Mouse (Mus musculus) MEL (cell line): ENCODE results near the gene Spock1. TPM values are rescaled to one million over a fixed set of nuclear protein-coding genes. Genes with fewer than 3 reads are reported as not detected.

ENCODE experiments used
- DNase-seq: peaks from one replicate; pipeline ENCODE4 v3.0.0; 2011; ENCODE audit warnings: low read depth, low spot score
- H3K27ac ChIP-seq: 2 replicates; pipeline ENCODE4 v1.5.1; 2012; ENCODE audit warnings: low read depth, mild to moderate bottlenecking, control low read depth, low read length, moderate library complexity; ENCODE audit not compliant: control insufficient read depth
- H3K27me3 ChIP-seq, 2 experiments: fragments of 150-350 bp in 1 of 2; sonication (generic) in 1 of 2; 2 replicates each; pipeline ENCODE4 v1.6.1; 2012; ENCODE audit warnings: low read length in 2 of 2, mild to moderate bottlenecking in 2 of 2, improper control_type of control experiment in 1 of 2, moderate library complexity in 1 of 2; ENCODE audit not compliant: insufficient read depth in 2 of 2, control insufficient read depth in 1 of 2
- H3K36me3 ChIP-seq, 2 experiments: 2 replicates each; pipeline ENCODE4 v1.6.1; 2012 to 2014; ENCODE audit warnings: low read length in 2 of 2, improper control_type of control experiment in 1 of 2, inconsistent platforms in 1 of 2, mild to moderate bottlenecking in 1 of 2; ENCODE audit not compliant: insufficient read depth in 2 of 2, control insufficient read depth in 1 of 2
- H3K4me1 ChIP-seq, 2 experiments: fragments of 150-350 bp in 1 of 2; sonication (generic) in 1 of 2; 2 replicates each; pipeline ENCODE4 v1.6.1; 2012; ENCODE audit warnings: low read length in 2 of 2, improper control_type of control experiment in 1 of 2, mild to moderate bottlenecking in 1 of 2; ENCODE audit not compliant: insufficient read depth in 2 of 2, control insufficient read depth in 1 of 2
- H3K4me3 ChIP-seq, 2 experiments: fragments of 150-350 bp in 1 of 2; sonication (generic) in 1 of 2; 2 replicates each; pipeline ENCODE4 v1.5.1; 2012; ENCODE audit warnings: low read depth in 2 of 2, low read length in 2 of 2, mild to moderate bottlenecking in 2 of 2, moderate library complexity in 2 of 2, control low read depth in 1 of 2, improper control_type of control experiment in 1 of 2; ENCODE audit not compliant: control insufficient read depth in 1 of 2, insufficient read depth in 1 of 2
- H3K79me2 ChIP-seq: 2 replicates; pipeline ENCODE4 v1.6.1; 2012; ENCODE audit warnings: mild to moderate bottlenecking, low read length, moderate library complexity; ENCODE audit not compliant: control insufficient read depth, poor library complexity, insufficient read depth
- H3K9ac ChIP-seq: 2 replicates; pipeline ENCODE4 v1.6.1; 2012; ENCODE audit warnings: low read depth, mild to moderate bottlenecking, control low read depth, low read length, moderate library complexity; ENCODE audit not compliant: control insufficient read depth, poor library complexity, severe bottlenecking
- H3K9me3 ChIP-seq: fragments of 150-350 bp; sonication (generic); replicated peaks from 2 replicates; pipeline ENCODE4 v1.6.1; 2012; ENCODE audit warnings: mild to moderate bottlenecking, low read length, improper control_type of control experiment, moderate library complexity; ENCODE audit not compliant: insufficient read depth
- BHLHE40 ChIP-seq: IDR thresholded peaks from 2 replicates; pipeline ENCODE4 v1.6.1; 2012; ENCODE audit warnings: low read depth, mild to moderate bottlenecking, inconsistent platforms, low read length, improper control_type of control experiment, borderline replicate concordance
- CHD1 ChIP-seq: IDR thresholded peaks from 2 replicates; pipeline ENCODE4 v1.6.1; 2012; ENCODE audit warnings: low read depth, mild to moderate bottlenecking, inconsistent platforms, low read length, improper control_type of control experiment
- CHD2 ChIP-seq: IDR thresholded peaks from 2 replicates; pipeline ENCODE4 v1.6.1; 2011; ENCODE audit warnings: low read length, improper control_type of control experiment
- ELF1 ChIP-seq: IDR thresholded peaks from 2 replicates; pipeline ENCODE4 v1.6.1; 2014; ENCODE audit warnings: low read depth, mild to moderate bottlenecking, inconsistent platforms, low read length, improper control_type of control experiment, moderate library complexity
- EP300 ChIP-seq, 2 experiments: IDR thresholded peaks; 2 replicates each; pipeline ENCODE4 v1.6.1; 2011; ENCODE audit warnings: improper control_type of control experiment in 2 of 2, low read length in 2 of 2, low read depth in 1 of 2, mild to moderate bottlenecking in 1 of 2
- GABPA ChIP-seq: IDR thresholded peaks from 2 replicates; pipeline ENCODE4 v1.6.1; 2012; ENCODE audit warnings: low read depth, mild to moderate bottlenecking, inconsistent platforms, low read length, improper control_type of control experiment, moderate library complexity
- GATA1 ChIP-seq: IDR thresholded peaks from 2 replicates; pipeline ENCODE4 v1.6.1; 2011; ENCODE audit warnings: low read depth, low read length, improper control_type of control experiment
- HCFC1 ChIP-seq: IDR thresholded peaks from 2 replicates; pipeline ENCODE4 v1.6.1; 2012; ENCODE audit warnings: low read depth, mild to moderate bottlenecking, inconsistent platforms, low read length, improper control_type of control experiment, moderate library complexity
- MAFK ChIP-seq: IDR thresholded peaks from 2 replicates; pipeline ENCODE4 v1.6.1; 2011; ENCODE audit warnings: low read depth, mild to moderate bottlenecking, low read length, improper control_type of control experiment, borderline replicate concordance
- MAZ ChIP-seq: IDR thresholded peaks from 2 replicates; pipeline ENCODE4 v1.6.1; 2012; ENCODE audit warnings: low read depth, mild to moderate bottlenecking, inconsistent platforms, low read length, improper control_type of control experiment
- MEF2A ChIP-seq: IDR thresholded peaks from 2 replicates; pipeline ENCODE4 v1.6.1; 2014; ENCODE audit warnings: low read depth, mild to moderate bottlenecking, inconsistent platforms, low read length, improper control_type of control experiment; ENCODE audit not compliant: poor library complexity, insufficient replicate concordance, severe bottlenecking; ENCODE audit errors: extremely low read depth
- MYB ChIP-seq: IDR thresholded peaks from 2 replicates; pipeline ENCODE4 v1.6.1; 2011; ENCODE audit warnings: mild to moderate bottlenecking, low read depth, low read length, improper control_type of control experiment
- NELFE ChIP-seq: IDR thresholded peaks from 2 replicates; pipeline ENCODE4 v1.6.1; 2011; ENCODE audit warnings: low read depth, low read length, improper control_type of control experiment
- POLR2A ChIP-seq, 2 experiments: IDR thresholded peaks; 2 replicates each; pipeline ENCODE4 v1.6.1; 2011 to 2012; ENCODE audit warnings: low read length in 2 of 2, mild to moderate bottlenecking in 2 of 2, control low read depth in 1 of 2, improper control_type of control experiment in 1 of 2, low read depth in 1 of 2, moderate library complexity in 1 of 2; ENCODE audit not compliant: control insufficient read depth in 1 of 2, insufficient read depth in 1 of 2, poor library complexity in 1 of 2
- POLR2AphosphoS2 ChIP-seq: IDR thresholded peaks from 2 replicates; pipeline ENCODE4 v1.6.1; 2011; ENCODE audit warnings: low read length, improper control_type of control experiment
- POLR2AphosphoS5 ChIP-seq: IDR thresholded peaks from 2 replicates; pipeline ENCODE4 v1.6.1; 2012; ENCODE audit warnings: low read depth, borderline replicate concordance, mild to moderate bottlenecking, inconsistent platforms, low read length, moderate library complexity, mixed read lengths
- RAD21 ChIP-seq: IDR thresholded peaks from 2 replicates; pipeline ENCODE4 v1.6.1; 2011; ENCODE audit warnings: mild to moderate bottlenecking, low read depth, low read length, improper control_type of control experiment
- SIN3A ChIP-seq: IDR thresholded peaks from 2 replicates; pipeline ENCODE4 v1.6.1; 2012; ENCODE audit warnings: low read length, improper control_type of control experiment, inconsistent platforms
- TBP ChIP-seq: IDR thresholded peaks from 2 replicates; pipeline ENCODE4 v1.8.0; 2011; ENCODE audit warnings: low read depth, low read length, improper control_type of control experiment
- UBTF ChIP-seq: IDR thresholded peaks from 2 replicates; pipeline ENCODE4 v1.6.1; 2012; ENCODE audit warnings: low read depth, mild to moderate bottlenecking, inconsistent platforms, low read length, improper control_type of control experiment, moderate library complexity, borderline replicate concordance; ENCODE audit not compliant: insufficient read depth
- USF1 ChIP-seq: IDR thresholded peaks from 2 replicates; pipeline ENCODE4 v1.6.1; 2014; ENCODE audit warnings: low read depth, mild to moderate bottlenecking, inconsistent platforms, low read length, improper control_type of control experiment, moderate library complexity
- USF2 ChIP-seq, 2 experiments: IDR thresholded peaks; 2 replicates each; pipeline ENCODE4 v1.6.1; 2011 to 2012; ENCODE audit warnings: improper control_type of control experiment in 2 of 2, low read length in 2 of 2, borderline replicate concordance in 1 of 2, inconsistent platforms in 1 of 2, low read depth in 1 of 2, mild to moderate bottlenecking in 1 of 2; ENCODE audit not compliant: insufficient read depth in 1 of 2
- ZC3H11A ChIP-seq: IDR thresholded peaks from 2 replicates; pipeline ENCODE4 v1.6.1; 2012; ENCODE audit warnings: low read depth, mild to moderate bottlenecking, inconsistent platforms, low read length, improper control_type of control experiment
- ZKSCAN1 ChIP-seq: IDR thresholded peaks from 2 replicates; pipeline ENCODE4 v1.6.1; 2012; ENCODE audit warnings: low read depth, mild to moderate bottlenecking, inconsistent platforms, low read length, improper control_type of control experiment, moderate library complexity
- ZNF384 ChIP-seq: IDR thresholded peaks from 2 replicates; pipeline ENCODE4 v1.6.1; 2012; ENCODE audit warnings: low read depth, mild to moderate bottlenecking, inconsistent platforms, low read length, improper control_type of control experiment
- polyA plus RNA-seq, 2 experiments: library from polyadenylated mRNA; stranded (reverse) in 1 of 2; unstranded in 1 of 2; fragments of >175 nt in 1 of 2; fragments of >200 nt in 1 of 2; gene quantifications; 2 replicates each; pipeline versions ENCODE4 v1.2.1 to v1.2.4; 2012; ENCODE audit warnings: low replicate concordance in 2 of 2, low read depth in 1 of 2; ENCODE audit not compliant: insufficient read length in 2 of 2, insufficient read depth in 1 of 2, missing spikeins in 1 of 2
- total RNA-seq: library from RNA; depleted of rRNA; stranded (reverse); fragments of 300-350 nt; gene quantifications from 2 replicates; pipeline ENCODE4 v1.2.3, GENCODE M21; 2012

Gene Spock1
- total and polyA plus RNA-seq, 3 experiments: not detected

GRCm38 (mm10) chr13:57484426-57485168 lies 423.5 kb downstream of the Spock1 start:
- H3K4me3 ChIP-seq: no peak overlapping the region
- no peaks in the 10 kb centered on the region for H3K4me1 ChIP-seq
- H3K9me3 ChIP-seq: no peaks in the 10 kb centered on the region; the same call in 1 of the 2 replicates
- H3K36me3 ChIP-seq: no peaks in the 10 kb centered on the region
- H3K9ac ChIP-seq: no peak overlapping the region
- no peak overlapping the region for H3K27ac ChIP-seq
- no peaks in the 10 kb centered on the region for H3K79me2 ChIP-seq
- no peak for TF ChIP-seq BHLHE40
- no peak for TF ChIP-seq GABPA
- no peak for TF ChIP-seq USF2 (IDR thresholded peaks at IDR 0.05; ENCODE audit: borderline replicate concordance in 1 of 2, insufficient read depth in 1 of 2, low read depth in 1 of 2, low read length in 2 of 2)
- no peak for TF ChIP-seq MAFK
- no peak for TF ChIP-seq HCFC1
- no peak for TF ChIP-seq POLR2AphosphoS5
- no peak for TF ChIP-seq CHD1
- no peak for TF ChIP-seq POLR2A (IDR thresholded peaks at IDR 0.05; ENCODE audit: control insufficient read depth in 1 of 2, insufficient read depth in 1 of 2, low read depth in 1 of 2, low read length in 2 of 2, poor library complexity in 1 of 2)
- no peak for TF ChIP-seq USF1
- TF ChIP-seq GATA1: no peak
- TF ChIP-seq CHD2: no peak
- TF ChIP-seq RAD21: no peak
- TF ChIP-seq ZNF384: no peak
- H3K27me3 ChIP-seq: no peaks in the 10 kb centered on the region
- DNase-seq: no peak

DNA sequence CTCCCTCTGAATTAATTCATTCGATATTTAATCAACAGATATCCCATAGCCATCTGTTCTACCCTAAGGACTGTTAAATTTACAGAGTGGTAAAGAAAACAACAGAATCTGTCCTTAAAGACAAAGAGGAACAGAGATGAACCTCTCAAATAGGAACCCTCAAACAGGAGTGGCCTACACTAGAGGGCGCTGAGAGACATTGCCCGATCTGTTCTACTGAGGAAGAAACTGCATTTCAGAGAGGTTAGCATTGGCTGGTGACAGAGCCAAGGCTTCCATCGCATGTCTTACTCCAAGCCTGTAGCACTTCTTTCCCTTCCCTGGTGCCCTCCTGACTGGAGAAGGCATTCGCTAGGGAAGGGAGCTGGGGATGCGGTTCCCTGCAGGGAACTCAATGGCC lies 431.4 kb downstream of the Spock1 start:
- no peaks in the 10 kb centered on the region for H3K36me3 ChIP-seq
- TF ChIP-seq POLR2AphosphoS2: no peak
- no peak for TF ChIP-seq POLR2AphosphoS5
- H3K4me1 ChIP-seq: no peaks in the 10 kb centered on the region
- no peak overlapping the region for H3K27ac ChIP-seq
- H3K79me2 ChIP-seq: no peaks in the 10 kb centered on the region
- H3K9ac ChIP-seq: no peak overlapping the region
- no peak overlapping the region for H3K4me3 ChIP-seq
- H3K9me3 ChIP-seq: no peaks in the 10 kb centered on the region; the same call in 1 of the 2 replicates
- H3K27me3 ChIP-seq: no peaks in the 10 kb centered on the region
- DNase-seq: no peak

- H3K4me1 ChIP-seq: no peaks in the 10 kb centered on the region
- no peaks in the 10 kb centered on the region for H3K9me3 ChIP-seq
- no peak overlapping the region for H3K4me3 ChIP-seq
- no peaks in the 10 kb centered on the region for H3K79me2 ChIP-seq
- H3K27me3 ChIP-seq: no peaks in the 10 kb centered on the region
- H3K27ac ChIP-seq: no peak overlapping the region
- no peaks in the 10 kb centered on the region for H3K36me3 ChIP-seq
- H3K9ac ChIP-seq: no peak overlapping the region
- no peak for DNase-seq
- TF ChIP-seq NELFE: no peak
- no peak for TF ChIP-seq MYB
- no peak for TF ChIP-seq UBTF
- no peak for TF ChIP-seq ZC3H11A
- no peak for TF ChIP-seq POLR2AphosphoS5
- TF ChIP-seq SIN3A: no peak
- TF ChIP-seq POLR2A (IDR thresholded peaks at IDR 0.05; ENCODE audit: control insufficient read depth in 1 of 2, insufficient read depth in 1 of 2, low read depth in 1 of 2, low read length in 2 of 2, poor library complexity in 1 of 2): no peak
- no peak for TF ChIP-seq CHD2
- TF ChIP-seq BHLHE40: no peak
- no peak for TF ChIP-seq ZKSCAN1
- no peak for TF ChIP-seq EP300 (IDR thresholded peaks at IDR 0.05; ENCODE audit: low read depth in 1 of 2, low read length in 2 of 2)
- TF ChIP-seq ELF1: no peak
- TF ChIP-seq MEF2A: no peak
- TF ChIP-seq MAZ: no peak
- TF ChIP-seq TBP: no peak
- TF ChIP-seq HCFC1: no peak
Observed at GRCm38 (mm10) chr13:57474068-57474467, 434.1 kb downstream of the Spock1 start.
